Mouse (Mus musculus): Measurements from ENCODE around the gene Psmd11.

DNA sequence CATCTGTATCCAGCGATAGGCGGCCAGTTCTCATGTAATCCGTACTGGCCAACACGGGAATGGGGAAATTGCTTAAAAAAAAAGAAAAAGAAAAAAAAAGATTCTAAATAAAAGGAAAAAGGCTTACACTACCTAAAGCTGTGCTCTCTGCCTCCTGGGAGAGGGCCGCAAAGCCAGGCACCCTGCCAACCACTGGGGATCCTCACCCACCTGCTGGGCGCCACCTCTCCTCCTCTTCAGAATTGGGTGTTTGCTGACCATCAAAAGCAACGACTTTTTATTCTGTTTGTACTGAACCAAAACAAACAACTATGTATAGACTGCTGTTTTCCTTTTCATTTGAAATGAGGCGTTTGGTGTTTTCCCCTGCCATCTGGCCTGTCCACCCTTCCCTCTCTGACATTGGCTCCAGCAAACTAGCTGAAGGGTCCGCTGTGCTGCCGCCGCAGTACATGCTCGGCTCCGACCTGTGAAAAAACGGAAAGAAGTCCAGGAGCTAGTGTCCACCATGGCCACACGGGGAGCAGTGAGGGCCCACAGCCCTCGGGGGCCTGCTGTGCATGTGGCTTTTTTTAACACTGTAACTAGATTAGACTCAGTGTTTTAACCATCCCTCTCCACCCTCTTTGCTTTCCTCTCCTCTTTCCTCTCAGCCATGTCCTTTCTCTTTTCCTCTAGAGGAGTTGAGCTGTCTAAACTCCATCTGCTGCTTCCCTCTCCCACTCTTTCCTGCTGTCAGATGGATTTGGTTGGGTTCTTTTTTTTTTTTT, 43.6 kb downstream of the Psmd11 start:
- TF ChIP-seq TAL1 (conservative IDR thresholded peaks at IDR 0.05; ENCODE audit: low read depth, low read length) (no peak), CTCF (IDR thresholded peaks at IDR 0.05; ENCODE audit: low read depth, low read length) (no peak), GATA1 (IDR thresholded peaks at IDR 0.05; ENCODE audit: borderline replicate concordance, low read length) (no peak)

All from G1E (cell line).